Mouse (Mus musculus) right cerebral cortex, postnatal 36 days (tissue): ENCODE measurements around the gene Sez6.

ENCODE experiments used
- DNase-seq, 2 experiments: peaks; one replicate each; pipeline ENCODE4 v3.0.0; 2022; ENCODE audit warnings: low spot score in 2 of 2, mixed read lengths in 1 of 2

Sez6 gene

GRCm38 (mm10) chr11:77930751-77931540 lies at the start of gene Sez6:
Sez6 (plus strand) TSS chr11:77930800.
- peak; percentile 68 to 72 for DNase-seq

GRCm38 (mm10) chr11:77884524-77885245 lies 45.9 kb upstream of the Sez6 start:
- no peak for DNase-seq

DNA sequence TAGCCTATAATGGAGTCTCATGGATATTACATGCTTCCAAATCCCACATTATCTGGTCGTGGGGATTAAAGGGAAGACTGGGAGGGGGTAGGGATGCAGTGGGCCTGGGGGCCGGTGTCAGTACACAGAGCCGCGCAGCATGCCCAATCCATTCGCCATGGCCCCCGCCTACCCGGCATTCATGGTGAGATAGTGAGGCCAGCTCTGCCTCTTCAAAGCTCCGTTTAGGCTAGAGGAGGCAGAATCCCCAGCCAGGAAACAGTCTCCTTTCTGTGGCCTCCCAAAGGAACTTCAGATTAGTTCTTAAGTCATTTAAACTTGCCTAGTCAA lies 45.4 kb upstream of the Sez6 start:
- no peak for DNase-seq

DNA sequence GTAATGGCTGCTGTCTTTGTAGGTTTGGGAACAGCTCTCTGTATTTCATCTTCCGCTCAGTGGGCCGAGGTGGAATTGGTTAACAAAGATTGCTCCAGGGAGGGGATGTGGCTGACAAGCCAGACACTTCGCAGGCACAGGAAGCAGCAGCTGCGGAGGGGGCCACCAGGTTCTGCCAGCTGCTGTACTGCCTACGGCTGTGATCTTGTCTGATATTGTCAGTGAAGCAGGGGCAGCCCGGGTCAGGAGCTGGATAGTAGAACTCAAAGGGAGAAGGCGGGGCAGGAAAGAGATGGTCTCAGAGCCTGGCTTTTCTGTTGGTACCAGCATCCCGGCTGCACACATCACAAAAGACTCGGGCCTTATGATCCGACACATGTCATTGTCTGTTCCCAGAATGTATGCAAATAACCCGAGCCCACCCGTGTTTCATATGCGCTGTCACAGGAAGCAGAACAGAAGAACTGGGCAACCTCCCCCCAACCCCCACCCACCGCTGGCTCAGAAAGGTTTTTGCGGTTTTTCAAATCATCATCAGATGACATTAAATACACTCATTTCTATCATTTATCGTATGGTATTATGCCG lies 43.1 kb upstream of the Sez6 start:
- peak in 1 of 2 experiments; percentile 25 for DNase-seq

- no peak for DNase-seq
Measured at GRCm38 (mm10) chr11:77888846-77889245, 41.8 kb upstream of the Sez6 start.

GRCm38 (mm10) chr11:77889484-77889883 lies 41.1 kb upstream of the Sez6 start:
- no peak for DNase-seq

DNA sequence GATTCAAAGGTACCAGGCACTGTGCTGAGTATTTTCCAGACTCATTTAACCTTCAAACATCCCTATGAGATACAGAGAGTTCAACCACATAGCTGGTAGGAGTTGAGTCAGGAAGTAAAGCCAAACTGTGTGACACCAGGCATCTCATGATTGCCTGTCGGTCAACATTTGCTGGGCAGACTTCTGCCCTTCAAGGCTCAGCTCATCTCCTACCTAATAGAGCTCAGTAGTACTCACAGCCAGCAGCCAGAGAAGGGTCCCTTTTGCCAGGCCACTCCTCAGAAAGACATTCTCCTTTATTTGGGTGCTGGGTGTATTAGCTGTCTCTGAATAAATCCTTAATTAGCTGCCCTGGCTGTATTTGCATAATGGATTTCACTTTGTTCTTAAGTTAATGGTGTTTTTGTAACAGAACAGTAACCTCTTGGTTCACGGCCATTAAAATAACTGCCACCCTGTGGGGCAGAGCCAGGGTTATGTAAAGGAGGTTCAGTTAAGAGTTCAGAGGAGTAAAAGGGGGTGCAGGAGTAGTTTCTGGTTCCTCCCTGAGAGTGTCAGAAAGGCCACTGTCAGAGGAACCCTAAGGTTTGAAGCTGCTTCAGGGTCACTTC lies 39.8 kb upstream of the Sez6 start:
- no peak for DNase-seq

DNA sequence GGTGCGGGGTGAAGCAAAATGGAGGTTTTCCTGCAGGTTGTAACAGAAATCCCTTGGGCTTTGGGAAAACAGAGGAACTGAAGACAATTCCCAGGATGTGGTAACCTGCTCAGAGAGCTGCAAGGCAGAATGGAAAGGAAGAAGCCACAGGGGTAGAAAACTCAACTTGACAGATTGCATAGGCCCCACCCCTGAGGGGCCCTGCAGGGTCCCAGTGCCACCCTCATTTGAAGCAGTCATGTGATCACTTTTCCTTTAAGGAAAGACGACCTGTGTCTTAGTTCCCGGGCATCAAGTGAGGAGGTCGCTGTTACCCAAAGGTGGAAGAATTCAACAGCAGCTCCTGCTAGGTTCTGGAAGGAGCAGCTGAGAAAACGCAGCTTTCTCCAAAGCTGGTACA lies 37.7 kb upstream of the Sez6 start:
- DNase-seq, result no peak

- DNase-seq, result no peak
Measured at GRCm38 (mm10) chr11:77893283-77893682, 37.3 kb upstream of the Sez6 start.

DNA sequence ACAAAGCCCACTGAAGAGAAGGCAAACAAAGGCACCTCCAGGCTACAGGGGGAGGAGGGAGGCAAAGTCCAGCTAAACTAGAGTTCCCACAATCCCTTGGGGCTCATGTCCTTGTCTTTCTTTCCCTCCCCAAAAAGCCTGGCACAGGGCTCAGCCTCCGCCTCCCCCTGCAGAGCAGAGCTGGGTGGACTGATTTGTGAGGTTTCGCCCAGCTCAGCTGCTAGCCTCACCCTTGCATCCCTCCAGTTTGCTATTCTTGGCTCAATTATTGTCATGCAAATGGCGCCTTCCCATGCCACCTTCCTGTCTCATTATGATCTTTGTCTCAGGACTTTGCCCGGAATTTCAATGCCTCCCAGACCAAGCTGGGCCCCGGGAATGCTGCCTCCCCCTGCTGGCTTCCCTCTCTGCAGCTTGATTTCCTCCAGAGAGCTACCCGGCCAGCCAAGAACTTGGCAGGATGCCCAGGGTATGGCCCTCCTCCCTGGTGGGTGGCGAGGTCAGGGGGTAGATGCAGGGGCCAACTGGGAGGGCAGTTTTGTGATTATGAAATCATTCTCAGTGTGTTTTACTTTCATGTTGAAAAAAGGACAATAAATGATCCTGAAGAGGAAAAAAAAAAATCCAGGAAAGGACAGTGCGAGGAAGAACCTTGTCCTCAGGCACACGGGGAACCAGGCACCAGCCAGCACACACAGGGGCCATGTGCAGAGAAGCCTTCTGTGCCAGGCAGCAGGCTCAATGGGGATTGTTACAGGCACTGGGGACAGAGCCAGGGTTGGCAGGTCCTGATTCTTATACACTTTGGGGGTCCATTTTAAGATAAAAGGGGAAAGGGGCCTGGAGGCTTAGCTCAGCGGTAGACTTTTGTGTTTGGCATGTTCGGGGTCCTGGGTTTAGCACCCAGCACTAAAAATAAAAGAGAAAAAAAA lies 36.5 kb upstream of the Sez6 start, which contains the start of gene Pipox:
Gene Pipox, minus strand, starts transcription at position 310 of the 932 bp plus-strand sequence.
- peak; percentile 52 to 67 for DNase-seq

- no peak for DNase-seq
Measured at GRCm38 (mm10) chr11:77894967-77895366, 35.6 kb upstream of the Sez6 start.

DNA sequence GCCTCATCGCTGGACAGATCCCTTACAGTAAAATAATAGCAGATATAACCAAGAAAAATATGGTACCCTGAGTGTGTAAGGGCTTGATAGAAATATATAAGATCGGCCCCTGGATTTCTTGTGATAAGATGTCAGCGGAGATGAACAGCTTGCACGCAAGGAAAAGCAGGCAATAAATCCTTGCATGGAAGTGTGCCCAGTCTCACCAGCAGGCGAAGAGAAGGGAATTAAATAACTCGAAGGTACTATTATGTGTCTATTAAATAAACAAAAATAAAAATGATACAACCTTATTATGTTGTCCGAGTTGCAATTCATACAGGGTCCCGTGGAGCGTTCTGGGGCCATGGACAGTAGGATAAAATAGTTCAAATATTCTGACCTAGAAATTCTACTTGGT lies 34.6 kb upstream of the Sez6 start:
- DNase-seq, result no peak

GRCm38 (mm10) chr11:77896480-77896819 lies 34.1 kb upstream of the Sez6 start:
- DNase-seq, result no peak

GRCm38 (mm10) chr11:77896820-77897805 lies 33.5 kb upstream of the Sez6 start:
- DNase-seq, result no peak

- no peak for DNase-seq
Measured at GRCm38 (mm10) chr11:77900187-77900586, 30.4 kb upstream of the Sez6 start.

GRCm38 (mm10) chr11:77900696-77901095 lies 29.9 kb upstream of the Sez6 start:
- DNase-seq, result no peak

- DNase-seq, result no peak
Measured at GRCm38 (mm10) chr11:77901366-77901765, 29.2 kb upstream of the Sez6 start.

GRCm38 (mm10) chr11:77901775-77902355 lies 28.7 kb upstream of the Sez6 start:
- DNase-seq, result no peak

DNA sequence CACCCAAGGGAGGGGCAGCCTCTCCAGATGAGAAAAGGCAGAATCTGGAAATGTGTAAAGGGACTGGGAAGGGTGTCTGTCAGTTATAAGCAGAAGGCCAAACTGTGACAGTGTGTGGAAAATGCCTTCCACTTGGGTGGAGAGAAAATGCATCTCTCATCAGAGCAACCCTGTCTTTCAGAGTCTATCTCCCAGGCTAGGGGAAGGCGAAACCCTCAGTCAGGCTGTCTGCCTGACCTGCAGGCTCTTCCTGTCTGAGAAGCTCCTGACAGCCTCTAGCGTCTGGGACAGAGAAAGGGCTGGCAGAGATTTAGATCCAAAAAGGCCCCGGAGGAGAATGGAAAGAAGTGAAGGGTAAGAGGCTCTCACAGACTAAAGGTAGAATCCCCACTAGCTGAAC lies 26.8 kb upstream of the Sez6 start:
- no peak for DNase-seq

DNA sequence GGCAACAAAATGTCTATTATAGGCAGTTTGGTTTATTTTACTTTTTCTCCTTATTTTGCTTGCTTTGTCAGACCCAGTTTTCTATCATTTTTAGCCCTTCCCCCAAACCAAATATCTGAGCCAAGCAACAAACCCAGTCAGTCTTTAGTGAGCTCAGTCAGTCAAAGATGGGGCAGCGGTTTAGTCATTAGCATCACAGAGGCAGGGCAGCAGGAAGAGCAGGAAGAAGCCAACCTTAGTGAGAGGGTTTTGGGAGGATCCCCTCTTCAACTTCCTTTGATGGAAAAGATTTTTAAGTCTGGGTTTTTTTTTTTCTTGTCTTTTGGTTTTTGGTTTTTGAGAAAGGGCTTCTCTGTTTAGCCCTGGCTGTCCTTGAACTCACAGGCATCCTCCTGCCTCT lies 25.9 kb upstream of the Sez6 start:
- DNase-seq, result no peak
